Mouse (Mus musculus): ENCODE results near the gene Bend3.
"Not testable (repeated sequence)": the region's sequence is repeated elsewhere in the genome, so short reads cannot be mapped to it uniquely, and the experiment has no call there.

Gene Bend3

GRCm38 (mm10) chr10:43481179-43481578, 2.5 kb downstream of the Bend3 start:
- DNase-seq, result no peak

GRCm38 (mm10) chr10:43482021-43482420, 3.4 kb downstream of the Bend3 start:
- no peak for DNase-seq

DNA sequence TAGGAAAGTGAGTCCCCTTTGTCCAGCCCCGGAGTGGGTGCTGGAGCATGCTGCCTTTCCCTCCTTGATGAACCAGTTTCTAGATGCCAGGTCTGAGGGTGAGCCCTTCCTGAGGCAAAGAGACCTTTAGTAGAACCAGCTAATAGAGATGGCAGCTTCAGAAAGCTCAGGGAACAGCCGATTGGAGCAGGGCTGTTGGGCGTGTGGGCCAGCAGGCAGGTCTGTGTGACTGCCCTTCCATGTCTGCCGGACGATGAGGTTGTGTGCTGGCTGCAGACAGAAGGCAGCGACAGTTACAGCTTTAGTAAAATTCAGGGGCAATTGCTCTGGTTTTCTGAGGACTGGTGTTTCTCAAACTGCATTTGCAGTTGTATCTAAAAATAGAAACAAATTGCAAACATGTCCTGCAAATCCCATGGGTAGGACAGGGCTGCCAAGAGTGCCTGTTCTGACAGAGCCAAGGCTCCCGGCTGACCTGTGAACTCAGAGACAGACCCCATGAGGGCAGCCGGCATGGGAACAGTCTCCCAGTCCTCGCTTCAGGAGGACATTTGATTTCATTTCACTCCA, 4.9 kb downstream of the Bend3 start:
- DNase-seq, result peak; percentile 45

- no peak for DNase-seq
Measured at GRCm38 (mm10) chr10:43485751-43486268, 7.2 kb downstream of the Bend3 start.

DNA sequence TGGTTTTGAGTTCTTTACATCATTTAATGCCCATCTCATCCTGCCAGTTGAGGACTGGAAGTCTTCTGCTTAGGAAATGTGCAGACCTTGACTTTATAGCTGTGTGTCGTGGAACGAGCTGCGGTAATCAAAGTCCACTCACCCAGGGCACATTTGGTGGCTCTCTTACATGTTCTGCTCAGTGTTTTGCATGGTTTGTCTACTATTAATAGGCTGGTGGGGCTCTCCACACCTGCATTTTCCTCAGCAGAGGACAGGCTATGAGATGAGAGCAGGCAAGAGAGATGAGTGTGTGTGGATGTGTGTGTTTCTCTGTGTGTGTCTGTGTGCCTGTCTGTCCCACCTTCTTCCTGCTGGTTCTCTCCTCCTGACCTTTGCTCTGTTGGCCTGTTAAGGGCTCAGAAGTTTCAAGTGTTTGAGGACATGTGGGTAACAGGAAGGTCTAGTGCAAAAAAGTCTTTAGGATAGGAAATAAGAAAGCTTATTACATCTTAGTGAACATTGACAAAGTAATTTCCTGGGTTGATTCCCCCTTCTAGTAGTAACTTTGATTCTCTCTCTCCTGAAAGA, 8.9 kb downstream of the Bend3 start:
- DNase-seq, result no peak

GRCm38 (mm10) chr10:43488258-43488657, 9.6 kb downstream of the Bend3 start:
- no peak for DNase-seq

DNA sequence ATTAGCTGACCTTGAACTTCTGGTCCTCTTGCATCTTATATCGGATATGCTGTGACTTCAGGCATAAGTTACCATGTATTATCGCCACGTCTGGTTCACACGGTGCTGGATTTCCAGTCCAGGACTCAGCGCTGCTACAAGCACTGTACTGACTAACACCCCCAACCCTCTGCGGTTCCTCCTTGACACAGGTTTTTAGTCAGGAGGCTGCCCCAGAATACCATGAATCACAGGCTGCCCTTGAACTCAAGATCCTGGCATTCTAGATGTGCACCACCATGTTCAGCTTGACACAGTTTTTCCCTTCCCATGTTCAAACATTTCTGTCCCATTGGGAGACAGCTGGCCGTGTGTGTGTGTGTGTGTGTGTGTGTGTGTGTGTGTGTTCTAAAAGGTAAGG, 10.5 kb downstream of the Bend3 start:
- DNase-seq, result no peak

DNA sequence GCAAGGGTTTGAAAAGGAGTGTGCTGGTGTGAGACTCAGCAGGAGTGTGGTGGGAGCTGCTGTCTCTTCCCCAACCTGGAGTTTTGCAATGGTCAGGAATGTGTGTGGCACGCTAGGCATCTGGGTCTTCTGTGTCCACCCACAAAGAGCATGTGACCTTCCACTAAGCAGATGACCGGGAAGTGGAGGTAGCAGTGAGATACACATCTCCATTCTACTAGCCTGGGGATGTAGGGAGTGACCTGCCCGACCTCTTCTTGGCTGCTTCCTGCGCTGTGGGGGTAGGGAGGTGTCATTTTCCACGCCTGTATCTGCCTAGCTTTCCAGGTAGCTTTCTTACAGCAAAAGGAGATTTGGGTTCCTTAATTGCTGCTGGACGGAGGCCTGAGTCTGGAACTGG, 10.9 kb downstream of the Bend3 start:
- no peak for DNase-seq

DNA sequence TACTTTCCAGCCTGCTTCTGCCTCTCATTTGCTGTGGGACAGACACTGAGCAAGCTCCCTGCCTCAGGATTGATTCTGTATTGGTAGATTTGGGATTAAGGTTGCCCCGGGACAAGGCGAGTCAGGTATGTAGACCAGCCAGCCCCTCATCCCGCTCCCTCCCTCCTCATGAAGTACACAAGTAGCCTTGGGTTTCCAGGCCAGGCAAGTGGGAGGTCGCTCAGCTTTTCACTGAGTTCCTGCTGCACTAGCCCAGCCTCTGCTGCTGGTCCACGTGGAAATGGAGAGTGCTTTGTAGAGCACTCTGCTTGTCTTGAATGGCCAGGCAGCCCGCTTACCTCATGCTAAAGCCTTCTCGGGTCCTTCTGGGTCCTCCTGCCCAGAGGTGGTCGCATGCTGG, 11.4 kb downstream of the Bend3 start:
- no peak for DNase-seq

- no peak for DNase-seq
Measured at GRCm38 (mm10) chr10:43490846-43491245, 12.2 kb downstream of the Bend3 start.

GRCm38 (mm10) chr10:43502599-43502998, 24.0 kb downstream of the Bend3 start:
- DNase-seq, result no peak

- no peak for DNase-seq
Measured at GRCm38 (mm10) chr10:43504291-43504690, 25.7 kb downstream of the Bend3 start.

- no peak for DNase-seq
Measured at GRCm38 (mm10) chr10:43507051-43507450, 28.4 kb downstream of the Bend3 start.

DNA sequence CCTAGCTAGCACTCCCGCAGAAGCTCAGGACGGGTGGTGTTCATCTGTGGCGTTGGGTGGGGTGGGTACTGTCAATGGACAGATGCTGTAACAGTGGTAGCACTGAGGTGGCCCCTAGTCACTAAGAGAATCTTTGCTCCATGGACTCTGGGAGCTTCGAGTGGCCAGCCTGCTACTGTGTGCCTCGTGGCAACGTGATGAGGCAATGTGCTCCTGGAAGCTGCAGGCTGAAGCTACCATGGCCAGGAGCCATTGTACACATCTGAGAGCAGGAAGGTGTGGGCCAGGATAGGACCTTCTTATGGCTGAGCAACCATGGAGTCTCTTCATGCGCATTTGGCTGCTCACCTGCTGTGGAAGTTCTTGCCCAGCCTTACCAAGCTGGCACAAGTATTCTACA, 30.6 kb downstream of the Bend3 start:
- DNase-seq, result no peak

- no peak for DNase-seq
Measured at GRCm38 (mm10) chr10:43512976-43513375, 34.3 kb downstream of the Bend3 start.

DNA sequence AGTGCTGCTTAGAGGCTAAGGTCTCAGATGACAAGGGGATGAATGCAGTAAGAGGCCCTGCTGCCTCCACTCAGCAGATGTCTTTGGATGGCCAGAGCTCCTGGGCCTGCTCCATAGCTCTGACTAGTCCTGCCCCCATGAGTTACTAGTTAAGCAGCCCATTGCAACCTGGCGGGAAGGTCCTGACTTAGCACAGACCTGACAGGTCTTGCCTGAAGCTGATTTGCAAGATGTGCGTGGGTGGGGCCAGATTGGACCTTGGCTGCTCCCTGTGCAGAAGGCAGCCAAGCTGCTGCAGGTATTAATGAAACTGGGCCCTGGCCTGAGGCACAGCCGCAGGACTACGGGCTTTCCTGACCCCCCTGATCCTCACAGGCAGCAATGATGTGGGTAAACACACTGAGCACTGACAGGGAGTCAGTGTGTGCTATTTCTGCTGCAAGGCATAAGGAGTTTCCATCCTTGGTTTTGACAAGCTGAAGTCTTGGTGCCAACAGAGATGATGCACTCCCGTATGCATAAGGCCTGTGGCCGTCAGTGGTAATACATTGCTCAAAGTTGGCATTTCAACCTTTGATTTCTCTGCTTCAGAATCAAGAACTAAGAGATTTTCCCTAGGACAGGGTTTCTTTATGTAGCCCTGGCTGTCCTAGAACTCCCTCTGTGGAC, 38.5 kb downstream of the Bend3 start:
- DNase-seq, result no peak

DNA sequence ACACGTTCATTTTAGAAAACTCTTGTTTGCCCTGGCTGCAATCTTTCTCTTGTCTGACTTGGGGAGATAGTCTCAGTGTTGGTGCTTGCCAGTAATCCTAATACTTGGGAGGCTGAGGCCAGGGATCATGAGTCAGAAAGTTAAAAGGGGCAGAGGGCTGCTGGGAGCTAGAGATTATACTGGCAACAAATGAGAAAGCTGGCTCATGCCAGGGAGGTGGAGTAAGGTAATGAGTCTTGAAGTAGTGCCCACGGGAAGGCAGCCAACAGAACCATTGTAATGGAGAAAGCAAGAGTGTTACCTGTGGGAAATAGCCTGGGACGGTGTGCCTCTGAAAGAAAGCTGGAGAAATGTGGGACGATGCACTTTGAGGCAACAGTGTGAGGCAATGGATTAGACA, 39.2 kb downstream of the Bend3 start:
- no peak for DNase-seq

GRCm38 (mm10) chr10:43518368-43518767, 39.7 kb downstream of the Bend3 start:
- DNase-seq, result no peak

DNA sequence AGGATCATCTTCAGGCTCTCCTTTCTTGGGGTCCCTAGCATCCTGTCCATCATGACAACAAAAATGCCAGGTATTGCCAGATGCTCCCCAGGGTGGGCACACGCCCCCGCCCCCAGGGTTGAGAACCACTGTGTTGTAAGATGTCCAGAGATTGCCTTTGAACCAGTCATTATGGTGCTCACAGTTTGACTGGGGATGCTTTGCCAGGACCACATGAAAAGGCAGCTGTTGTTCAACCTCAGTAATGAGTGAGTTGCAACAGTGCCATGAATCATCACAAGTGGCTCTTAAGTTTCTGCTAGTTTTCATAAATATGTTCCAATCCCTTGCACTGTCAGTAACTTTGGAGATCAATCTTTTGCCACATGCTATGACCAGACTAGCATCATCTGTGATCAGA, 41.3 kb downstream of the Bend3 start:
- DNase-seq, result no peak

- DNase-seq, result not testable (repeated sequence)
Measured at GRCm38 (mm10) chr10:43523931-43524330, 45.3 kb downstream of the Bend3 start, which contains the start of gene Gm9803. Gene Gm9803, plus strand, starts transcription at chr10:43524084.

- peak; percentile 61 for DNase-seq
Measured at GRCm38 (mm10) chr10:43527283-43528269, 48.9 kb downstream of the Bend3 start.

- DNase-seq, result no peak
Measured at GRCm38 (mm10) chr10:43534382-43534781, 55.8 kb downstream of the Bend3 start.

- DNase-seq, result no peak
Measured at GRCm38 (mm10) chr10:43537652-43538051, 59.0 kb downstream of the Bend3 start.

Data from embryo, embryonic 11 days (tissue).